Mouse (Mus musculus): ENCODE measurements around the gene Hps4.
A peak's percentile ranks its signal among the peaks of the same experiment; 100 is the strongest.
"Not testable (repeated sequence)": the region's sequence is repeated elsewhere in the genome, so short reads cannot be mapped to it uniquely, and the experiment has no call there.

Gene Hps4

GRCm38 (mm10) chr5:112406017-112406416 lies 63.1 kb downstream of the Hps4 start:
- DNase-seq: no peak

GRCm38 (mm10) chr5:112409274-112409673 lies 66.4 kb downstream of the Hps4 start:
- DNase-seq: no peak

- DNase-seq: no peak
Observed at GRCm38 (mm10) chr5:112411072-112411471, 68.2 kb downstream of the Hps4 start.

DNA sequence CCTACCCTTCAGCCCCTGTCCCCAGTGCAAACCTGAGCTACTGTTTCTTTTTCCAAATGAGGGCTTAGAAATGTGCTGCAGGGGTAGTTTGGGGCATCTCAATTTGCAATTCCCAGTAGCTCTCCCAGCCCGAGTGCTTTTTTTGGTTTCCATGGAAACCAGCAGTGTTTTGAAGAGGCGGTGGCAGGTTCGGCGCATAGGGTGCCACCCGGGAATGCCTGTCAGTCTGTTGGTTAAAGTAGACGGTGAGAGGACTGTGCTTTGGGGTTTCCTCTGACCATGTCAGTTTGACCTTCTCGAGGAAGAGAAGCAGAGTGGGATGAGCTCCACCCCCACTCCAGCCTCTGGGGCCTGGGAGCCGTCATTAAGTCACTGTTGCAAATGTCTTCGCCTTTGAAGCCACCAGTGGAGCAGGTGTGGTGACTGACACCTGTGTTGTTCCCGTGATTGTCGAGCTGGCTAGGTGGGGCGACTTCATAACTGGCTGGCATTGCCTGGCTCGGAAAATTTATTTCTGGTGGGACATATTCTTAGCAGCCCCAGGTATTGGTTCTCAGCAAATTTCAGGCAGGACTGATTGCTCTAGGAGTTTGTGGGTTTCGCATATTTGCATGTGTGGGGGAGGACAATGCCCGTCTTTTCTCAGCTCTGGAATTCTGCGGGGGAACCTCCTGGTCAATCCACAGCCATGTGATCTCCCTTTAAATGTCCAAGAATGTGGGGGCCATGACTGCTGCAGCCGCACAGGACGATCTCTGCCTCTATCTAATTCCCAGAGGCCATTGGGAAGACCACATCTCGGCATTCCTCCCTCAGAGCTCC lies 68.8 kb downstream of the Hps4 start:
- no peak for DNase-seq

DNA sequence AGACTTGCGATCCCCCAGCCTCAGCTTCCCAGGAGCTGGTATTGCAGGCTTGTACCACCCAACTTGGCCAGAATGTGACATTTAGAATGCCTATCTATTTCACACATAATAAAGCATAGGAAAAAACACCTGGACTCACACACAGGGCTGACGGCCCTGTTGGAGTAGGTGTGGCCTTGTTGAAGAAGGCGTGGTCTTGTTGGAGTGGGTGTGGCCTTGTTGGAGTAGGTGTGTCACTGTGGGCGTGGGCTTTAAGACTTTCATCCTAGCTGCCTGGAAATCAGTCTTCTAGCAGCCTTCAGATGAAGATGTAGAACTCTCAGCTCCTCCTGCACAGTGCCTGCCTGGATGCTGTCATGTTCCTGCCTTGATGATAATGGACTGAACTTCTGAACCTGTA lies 69.9 kb downstream of the Hps4 start:
- DNase-seq: not testable (repeated sequence)

GRCm38 (mm10) chr5:112416673-112417072 lies 73.8 kb downstream of the Hps4 start:
- no peak for DNase-seq

- no peak for DNase-seq
Observed at GRCm38 (mm10) chr5:112418023-112418422, 75.1 kb downstream of the Hps4 start.

GRCm38 (mm10) chr5:112419535-112419934 lies 76.7 kb downstream of the Hps4 start:
- DNase-seq: peak in 1 of 2 experiments; percentile 29

DNA sequence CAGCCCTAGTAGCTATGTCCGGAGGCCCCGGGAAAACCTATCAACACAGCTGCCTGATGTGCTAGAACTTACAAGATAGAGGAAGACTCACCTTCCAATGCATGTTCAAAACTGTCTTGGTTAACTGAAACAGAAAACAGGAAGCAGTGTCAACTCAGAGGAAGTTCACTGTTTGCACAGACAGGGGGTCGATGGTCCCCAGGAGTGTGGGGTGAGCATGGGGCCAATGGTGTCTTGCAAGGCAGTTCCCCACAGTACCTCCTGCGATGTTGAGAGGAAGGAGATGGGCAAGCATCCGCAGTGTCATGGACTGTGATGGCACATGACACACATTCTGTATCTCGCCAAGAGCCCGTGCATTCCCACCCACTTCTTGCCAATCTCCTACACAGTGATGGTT lies 83.8 kb downstream of the Hps4 start:
- peak in 1 of 2 experiments; percentile 16 for DNase-seq

- DNase-seq: peak; percentile 46 to 74
Observed at GRCm38 (mm10) chr5:112427283-112427682, 84.4 kb downstream of the Hps4 start.
